ENCODE assay signal across 15 mouse cellular contexts in genomic region chr2:17698161-17699087, GRCm38 (mm10). TPM values are rescaled to one million over a fixed set of nuclear protein-coding genes. Genes with fewer than 3 reads are reported as not detected.
A peak's percentile ranks its signal among the peaks of the same experiment; 100 is the strongest.
DNase-seq lines count a peak whose midpoint lies in the region; ATAC-seq and TF ChIP-seq lines count a peak whose summit lies in the region.
"Had no signal": no experiment of that assay in that cellular context is flagged by ENCODE, and none has a peak within 500 bp of the region (broad histone marks: within the 10 kb centered on the region; RNA-seq: fewer than 3 reads in every experiment).

No protein-coding gene starts in this region.

- H3K4me1 ChIP-seq in hindbrain, embryonic 13.5 days (replicated peaks): peaks cover 9% of the 10 kb centered on the region
- peaks cover 8% of the 10 kb centered on the region for H3K4me1 ChIP-seq in midbrain, embryonic 16.5 days (ENCODE audit: control insufficient read depth, insufficient read depth, low read length)
- H3K4me1 ChIP-seq in kidney, embryonic 14.5 days (ENCODE audit: control insufficient read depth, insufficient read depth, low read length): no peaks in the 10 kb centered on the region
- H3K4me1 ChIP-seq in liver, postnatal 0 days (ENCODE audit: insufficient read depth): no peaks in the 10 kb centered on the region

- H3K36me3 ChIP-seq in hindbrain, embryonic 13.5 days: no peaks in the 10 kb centered on the region
- H3K36me3 ChIP-seq in midbrain, embryonic 16.5 days (ENCODE audit: control insufficient read depth, insufficient read depth, low read length): no peaks in the 10 kb centered on the region
- H3K36me3 ChIP-seq in kidney, embryonic 14.5 days (ENCODE audit: control insufficient read depth, insufficient read depth, low read length): no peaks in the 10 kb centered on the region
- H3K36me3 ChIP-seq in liver, postnatal 0 days (replicated peaks; ENCODE audit: insufficient read depth, low read length): no peaks in the 10 kb centered on the region

- no peaks in the 10 kb centered on the region for H3K27me3 ChIP-seq in hindbrain, embryonic 13.5 days
- H3K27me3 ChIP-seq in midbrain, embryonic 16.5 days (ENCODE audit: control insufficient read depth, insufficient read depth, low read depth, low read length): no peaks in the 10 kb centered on the region
- H3K27me3 ChIP-seq in kidney, embryonic 14.5 days (ENCODE audit: control insufficient read depth, insufficient read depth, low read length): no peaks in the 10 kb centered on the region
- no peaks in the 10 kb centered on the region for H3K27me3 ChIP-seq in liver, postnatal 0 days (ENCODE audit: insufficient read depth, low read length)
- H3K27me3 ChIP-seq: forebrain, embryonic 13.5 days; megakaryocyte, embryonic 14.5 days had no signal

- H3K27ac ChIP-seq in hindbrain, embryonic 13.5 days: no peak overlapping the region
- H3K27ac ChIP-seq in midbrain, embryonic 16.5 days (ENCODE audit: low read length): no peak overlapping the region
- H3K27ac ChIP-seq in kidney, embryonic 14.5 days (ENCODE audit: low read depth, low read length): no peak overlapping the region
- H3K27ac ChIP-seq in liver, postnatal 0 days (ENCODE audit: low read depth): no peak overlapping the region
- H3K27ac ChIP-seq: forebrain, embryonic 13.5 days; left cerebral cortex, adult 2 months had no signal

- ATAC-seq in hindbrain, embryonic 13.5 days (ENCODE audit: low FRiP score): peak; percentile 78
- ATAC-seq in midbrain, embryonic 16.5 days: peak; percentile 26; the same call in 1 of the 2 replicates
- ATAC-seq in kidney, embryonic 14.5 days (ENCODE audit: low FRiP score, low TSS enrichment): no peak
- ATAC-seq in liver, postnatal 0 days: no peak
- ATAC-seq: forebrain, embryonic 13.5 days; intestine, postnatal 0 days had no signal

- H3K4me2 ChIP-seq in hindbrain, embryonic 13.5 days: no peak overlapping the region
- no peak overlapping the region for H3K4me2 ChIP-seq in midbrain, embryonic 16.5 days (ENCODE audit: low read length)
- no peak overlapping the region for H3K4me2 ChIP-seq in kidney, embryonic 14.5 days (replicated peaks; ENCODE audit: low read depth, low read length)
- no peak overlapping the region for H3K4me2 ChIP-seq in liver, postnatal 0 days (ENCODE audit: low read depth, low read length)
- H3K4me2 ChIP-seq: forebrain, embryonic 13.5 days had no signal

- H3K4me3 ChIP-seq in hindbrain, embryonic 13.5 days: no peak overlapping the region
- H3K4me3 ChIP-seq in midbrain, embryonic 16.5 days (ENCODE audit: low read depth, low read length): no peak overlapping the region
- no peak overlapping the region for H3K4me3 ChIP-seq in kidney, embryonic 14.5 days (ENCODE audit: low read length)
- no peak overlapping the region for H3K4me3 ChIP-seq in liver, postnatal 0 days (ENCODE audit: low read depth, low read length)
- H3K4me3 ChIP-seq: forebrain, embryonic 13.5 days; left cerebral cortex, adult 2 months; megakaryocyte, embryonic 14.5 days had no signal

- peak; percentile 56 for DNase-seq in CD4-positive, CD25-positive, alpha-beta regulatory T cell, adult 2 months (ENCODE audit: low read depth, low spot score)
- peak; percentile 13 for DNase-seq in T-cell, adult 2 months (ENCODE audit: low spot score)
- no peak for DNase-seq in adrenal gland, adult 2 months
- DNase-seq in liver, postnatal 0 days: no peak
- DNase-seq: cerebellum, adult 11 months; gastrocnemius, postnatal 36 days; right cerebral cortex, postnatal 4 days; thymus, postnatal 36 days had no signal

- no peak for TF ChIP-seq CTCF in liver, postnatal 0 days (IDR thresholded peaks at IDR 0.05; ENCODE audit: low read depth)

- no peak overlapping the region for H3K9ac ChIP-seq in hindbrain, embryonic 13.5 days
- no peak overlapping the region for H3K9ac ChIP-seq in midbrain, embryonic 16.5 days (ENCODE audit: low read depth, low read length)
- no peak overlapping the region for H3K9ac ChIP-seq in kidney, embryonic 14.5 days (ENCODE audit: low read depth, low read length)
- no peak overlapping the region for H3K9ac ChIP-seq in liver, postnatal 0 days (replicated peaks)
- H3K9ac ChIP-seq: forebrain, embryonic 13.5 days had no signal

- H3K9me3 ChIP-seq in hindbrain, embryonic 13.5 days: no peaks in the 10 kb centered on the region
- no peaks in the 10 kb centered on the region for H3K9me3 ChIP-seq in midbrain, embryonic 16.5 days (replicated peaks; ENCODE audit: control insufficient read depth, low read length, poor library complexity, severe bottlenecking)
- no peaks in the 10 kb centered on the region for H3K9me3 ChIP-seq in kidney, embryonic 14.5 days (ENCODE audit: control insufficient read depth, low read length)
- H3K9me3 ChIP-seq in liver, postnatal 0 days (ENCODE audit: low read length): no peaks in the 10 kb centered on the region
- H3K9me3 ChIP-seq: forebrain, embryonic 13.5 days; megakaryocyte, embryonic 14.5 days had no signal

- TF ChIP-seq EP300 in liver, postnatal 0 days (IDR thresholded peaks at IDR 0.05; ENCODE audit: low read depth): no peak

- 27% methylated on average over 4 of the region's 4 CpGs for WGBS in hindbrain, embryonic 13.5 days
- 39% methylated on average over 4 of the region's 4 CpGs for whole genome bisulfite sequencing in midbrain, embryonic 16.5 days
- WGBS in kidney, embryonic 14.5 days: 78% methylated on average over 4 of the region's 4 CpGs
- 69% methylated on average over 4 of the region's 4 CpGs for WGBS in liver, postnatal 0 days (ENCODE audit: insufficient replicate concordance)

RNA-seq across cellular contexts. Expression of gene Nebl, which starts 32.8 kb away (rescaled TPM):
- 8.9 TPM in 2 replicates for polyA plus RNA-seq in hindbrain, embryonic 13.5 days (2015; fragmentation: Nextera tagmentation; extraction: Ambion mirVana)
- polyA plus RNA-seq in midbrain, embryonic 16.5 days (2015; fragmentation: Nextera tagmentation; extraction: Ambion mirVana): 12.8 and 13.8 TPM in 2 replicates
- 4.3 and 6.4 TPM in 2 replicates for polyA plus RNA-seq in kidney, embryonic 14.5 days (2014; fragmentation: Nextera tagmentation; extraction: Ambion mirVana)
- total RNA-seq in adrenal gland, adult 2 months (2021): 1 to 10 TPM; 7.3 to 7.4 TPM
- 4.8 and 5.8 TPM in 2 replicates for polyA plus RNA-seq in adrenal gland, adult 2 months (2012; rRNA removed)
- polyA plus RNA-seq in liver, postnatal 0 days (2015; fragmentation: Nextera tagmentation; extraction: Ambion mirVana): 0.15 and 0.45 TPM in 2 replicates

Comparison
In these comparisons a context has a peak if more than half of its experiments do, and no peak if none do; other contexts are left out.
1. DNase-seq: peak in CD4-positive, CD25-positive, alpha-beta regulatory T cell, adult 2 months (single experiment) and T-cell, adult 2 months (single experiment); none in adrenal gland, adult 2 months (single experiment) and liver, postnatal 0 days (single experiment).
2. ATAC-seq: peak in hindbrain, embryonic 13.5 days (single experiment) and midbrain, embryonic 16.5 days (single experiment); none in kidney, embryonic 14.5 days (single experiment) and liver, postnatal 0 days (single experiment).